Comparison of ENCODE assay signal across 9 mouse cellular contexts in genomic region chr14:24747471-24747795, GRCm38 (mm10).
DNase-seq lines count a peak whose midpoint lies in the region; ATAC-seq lines count a peak whose summit lies in the region.
"Had no signal": no experiment of that assay in that cellular context is flagged by ENCODE, and none has a peak within 500 bp of the region (broad histone marks: within the 10 kb centered on the region; RNA-seq: fewer than 3 reads in every experiment).

No protein-coding gene starts in this region.

- ATAC-seq in heart, embryonic 15.5 days (replicated peaks; ENCODE audit: insufficient number of reproducible peaks, insufficient read depth, low FRiP score, low read depth): peak; percentile 76; the same call in 1 of the 2 replicates
- peak; percentile 11; the same call in 1 of the 2 replicates for ATAC-seq in liver, embryonic 16.5 days (ENCODE audit: low read depth)

- 38% methylated on average over 4 of the region's 4 CpGs for WGBS in heart, embryonic 15.5 days
- 37% methylated on average over 4 of the region's 4 CpGs for WGBS in liver, embryonic 16.5 days (ENCODE audit: insufficient replicate concordance)

- H3K9me3 ChIP-seq in heart, embryonic 15.5 days (replicated peaks): no peaks in the 10 kb centered on the region
- no peaks in the 10 kb centered on the region for H3K9me3 ChIP-seq in liver, embryonic 16.5 days (replicated peaks; ENCODE audit: control insufficient read depth, low read length)
- H3K9me3 ChIP-seq: embryonic facial prominence, embryonic 12.5 days had no signal

- DNase-seq in gastrocnemius, postnatal 10 days: peak; percentile 19
- no peak for DNase-seq in gastrocnemius, adult 8-10 months (ENCODE audit: low spot score in 2 of 2)
- peak; percentile 53 for DNase-seq in kidney, postnatal 10 days
- no peak for DNase-seq in kidney, adult 9 months
- DNase-seq in layer of hippocampus, adult 8-10 months (ENCODE audit: low spot score in 2 of 2): no peak
- DNase-seq in cerebellum, adult 9-11 months: no peak

- H3K9ac ChIP-seq in heart, embryonic 15.5 days: no peak overlapping the region
- no peak overlapping the region for H3K9ac ChIP-seq in liver, embryonic 16.5 days (ENCODE audit: low read depth, low read length)
- H3K9ac ChIP-seq: embryonic facial prominence, embryonic 12.5 days had no signal

- no peaks in the 10 kb centered on the region for H3K36me3 ChIP-seq in heart, embryonic 15.5 days
- H3K36me3 ChIP-seq in liver, embryonic 16.5 days (ENCODE audit: control insufficient read depth, insufficient read depth): no peaks in the 10 kb centered on the region
- H3K36me3 ChIP-seq: embryonic facial prominence, embryonic 12.5 days had no signal

- no peaks in the 10 kb centered on the region for H3K27me3 ChIP-seq in heart, embryonic 15.5 days
- no peaks in the 10 kb centered on the region for H3K27me3 ChIP-seq in liver, embryonic 16.5 days (ENCODE audit: control insufficient read depth, insufficient read depth, low read depth, low read length)
- H3K27me3 ChIP-seq: embryonic facial prominence, embryonic 12.5 days had no signal

- no peak overlapping the region for H3K4me3 ChIP-seq in heart, embryonic 15.5 days
- H3K4me3 ChIP-seq in liver, embryonic 16.5 days (ENCODE audit: low read depth, low read length): no peak overlapping the region
- H3K4me3 ChIP-seq: embryonic facial prominence, embryonic 12.5 days had no signal

- H3K27ac ChIP-seq in heart, embryonic 15.5 days: peak overlapping the region; percentile 84
- H3K27ac ChIP-seq in liver, embryonic 16.5 days (ENCODE audit: low read length): no peak overlapping the region

- H3K4me2 ChIP-seq in heart, embryonic 15.5 days: peak overlapping the region; percentile 8; the same call in 1 of the 2 replicates
- H3K4me2 ChIP-seq in liver, embryonic 16.5 days (ENCODE audit: low read depth, low read length): no peak overlapping the region
- H3K4me2 ChIP-seq: embryonic facial prominence, embryonic 12.5 days had no signal

- peaks cover 52% of the 10 kb centered on the region for H3K4me1 ChIP-seq in heart, embryonic 15.5 days (replicated peaks)
- no peaks in the 10 kb centered on the region for H3K4me1 ChIP-seq in liver, embryonic 16.5 days (ENCODE audit: control insufficient read depth, low read depth, low read length)

Comparison
In these comparisons a context has a peak if more than half of its experiments do, and no peak if none do; other contexts are left out.
1. DNase-seq: peak in gastrocnemius, postnatal 10 days (single experiment) and kidney, postnatal 10 days (single experiment); none in gastrocnemius, adult 8-10 months (0 of 2), kidney, adult 9 months (single experiment), layer of hippocampus, adult 8-10 months (0 of 2) and cerebellum, adult 9-11 months (single experiment).